Mouse (Mus musculus): ENCODE data around the gene Tspan14.

The Tspan14 gene

DNA sequence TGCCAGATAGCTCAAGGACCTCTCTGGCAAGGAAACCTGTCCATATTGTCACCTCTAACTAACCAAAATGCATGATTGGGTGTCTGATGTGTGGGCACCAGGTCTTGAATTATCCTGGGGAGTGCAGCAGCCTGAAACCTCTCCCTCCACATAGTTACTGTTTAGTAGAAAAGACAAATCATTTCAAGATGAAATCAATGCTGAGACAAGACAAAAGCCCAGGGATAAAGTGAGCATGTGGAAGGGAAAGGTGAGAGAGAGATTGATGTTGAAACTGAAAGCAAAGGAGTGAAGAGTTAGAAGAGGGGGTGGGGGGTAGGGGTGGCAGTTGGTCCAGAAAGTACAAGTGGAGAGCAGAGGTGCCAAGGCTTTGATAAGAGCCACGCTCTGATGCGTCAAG is 1.4 kb upstream of the Tspan14 start:
- DNase-seq, result no peak

DNA sequence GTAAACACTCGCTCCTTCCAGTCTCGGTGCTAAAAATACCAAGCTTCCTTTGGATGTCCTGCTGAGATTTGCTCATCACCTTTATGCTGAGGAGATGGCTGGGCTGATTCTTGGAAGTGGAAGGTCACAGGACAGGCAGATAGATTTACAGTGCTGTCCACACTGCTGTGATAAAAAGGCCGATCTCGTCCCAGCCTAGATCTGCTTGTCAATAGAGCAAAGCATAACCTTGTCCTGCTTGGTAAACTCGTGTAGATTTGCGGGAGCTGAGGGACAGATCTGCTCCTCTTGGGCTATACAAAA is 942 bp upstream of the Tspan14 start:
- DNase-seq, result no peak

DNA sequence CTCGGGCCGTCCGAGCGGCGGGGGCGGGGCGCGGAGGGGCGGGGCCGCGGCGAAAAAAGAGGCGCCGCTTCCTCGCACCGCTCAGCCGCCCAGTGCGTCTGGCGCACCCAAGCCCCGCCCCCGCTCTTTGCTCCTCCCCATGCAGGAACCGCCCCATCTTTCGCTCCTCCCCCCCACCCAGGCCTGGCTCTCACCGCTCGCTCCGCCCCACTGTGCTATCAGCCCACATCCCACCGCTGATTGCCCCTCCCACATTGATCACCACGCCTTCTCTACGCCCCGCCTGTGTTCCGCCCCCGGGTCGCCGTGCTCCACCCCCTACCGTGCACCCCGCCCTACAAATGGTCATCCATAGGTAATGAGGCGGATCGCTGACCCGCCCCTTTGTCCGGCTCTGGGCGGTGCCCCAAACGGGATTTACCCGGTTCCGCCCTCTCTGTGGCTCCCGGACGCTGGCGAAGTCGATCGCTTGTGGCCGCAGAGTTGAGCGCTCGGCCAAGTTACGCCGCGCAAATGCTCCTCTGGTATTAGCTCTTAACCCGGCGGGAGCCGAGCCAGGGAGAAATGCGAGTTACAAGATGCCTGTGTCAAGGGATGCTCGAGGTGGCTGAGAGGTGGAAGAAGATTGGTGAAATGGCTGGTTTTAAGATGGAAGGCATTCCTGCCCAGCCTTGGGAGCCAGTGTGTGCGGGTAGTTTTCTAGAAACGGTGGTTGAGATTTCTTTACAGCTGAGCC is 423 bp upstream of the Tspan14 start:
- peak; percentile 100 for DNase-seq

DNA sequence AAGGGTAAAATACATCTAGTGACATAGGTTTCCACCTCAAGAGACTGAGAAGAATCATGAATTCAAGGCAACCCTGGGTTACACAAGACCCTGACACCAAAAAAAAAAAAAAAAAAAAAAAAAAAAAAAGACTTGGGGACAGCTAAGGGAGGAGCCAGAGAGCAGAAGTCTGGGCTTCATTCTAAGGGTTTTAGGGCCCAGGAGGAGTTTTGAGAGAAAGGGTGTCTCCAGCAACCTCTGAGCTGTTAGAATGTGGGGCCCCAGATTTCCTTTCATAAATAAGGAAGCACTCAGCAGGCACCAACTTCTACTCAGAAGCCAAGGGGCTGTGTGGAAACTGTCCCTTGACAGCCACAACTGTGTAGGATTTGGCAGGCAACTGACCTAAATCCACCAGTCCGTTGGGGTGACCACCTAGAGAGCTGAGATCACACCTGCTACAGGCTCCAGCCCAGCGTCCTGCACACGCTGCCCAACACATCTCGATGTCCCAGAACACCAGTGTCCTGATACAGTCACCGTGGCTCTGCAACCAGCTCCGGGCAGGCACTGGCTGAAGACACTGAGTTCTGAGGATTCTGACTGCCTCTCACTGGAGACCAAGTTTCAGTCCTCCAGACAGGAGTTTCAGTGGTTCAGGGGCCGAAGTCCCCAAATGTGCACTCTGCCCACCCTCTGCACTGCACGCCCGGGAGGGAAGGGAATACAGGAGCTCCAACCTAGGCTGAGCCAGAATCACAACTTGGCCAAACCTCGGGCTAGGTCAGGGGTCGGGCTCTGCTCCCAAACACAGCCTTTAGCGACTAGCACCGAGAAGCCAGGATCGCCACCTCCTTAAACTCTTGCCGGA is 875 bp downstream of the Tspan14 start:
- DNase-seq, result no peak

DNA sequence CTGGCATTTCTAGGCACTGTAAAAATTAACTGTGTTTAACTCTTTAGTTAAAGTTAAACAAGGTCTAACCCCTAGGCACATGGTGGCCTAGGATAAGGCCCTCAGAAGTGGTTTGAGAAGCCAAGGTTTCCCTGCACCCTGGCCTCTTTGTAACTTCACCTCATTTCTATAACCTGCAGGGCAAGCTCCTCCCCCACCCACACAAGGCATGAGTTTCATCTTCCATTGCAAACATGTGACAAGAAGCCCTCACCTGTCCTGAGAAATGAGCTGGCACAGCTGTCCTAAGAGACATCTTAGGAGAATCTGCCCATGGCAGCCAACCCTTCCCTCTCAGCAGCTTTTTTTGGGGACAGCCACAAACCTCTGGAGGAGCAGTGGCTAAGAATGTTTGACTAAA is 1.7 kb downstream of the Tspan14 start:
- peak; percentile 43 for DNase-seq

DNA sequence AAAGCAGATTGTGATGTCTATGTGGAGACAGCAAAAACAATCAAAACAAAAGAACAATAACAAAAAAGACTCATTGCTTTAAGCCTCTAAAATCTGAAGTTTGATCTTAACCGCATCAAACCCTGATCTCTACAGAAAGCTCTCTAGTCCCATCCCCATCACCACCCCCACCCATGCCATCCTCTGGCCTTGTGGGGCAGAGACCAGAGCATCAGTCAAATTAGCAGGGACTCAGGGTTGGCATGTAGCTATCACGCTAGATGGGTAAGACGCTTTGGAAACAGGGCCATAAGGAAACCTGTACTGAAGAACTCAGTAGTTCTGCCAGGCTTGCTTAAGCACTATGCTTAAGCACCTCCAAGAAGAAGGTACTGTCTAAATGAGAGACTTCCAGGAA is 2.4 kb downstream of the Tspan14 start:
- DNase-seq, result no peak

DNA sequence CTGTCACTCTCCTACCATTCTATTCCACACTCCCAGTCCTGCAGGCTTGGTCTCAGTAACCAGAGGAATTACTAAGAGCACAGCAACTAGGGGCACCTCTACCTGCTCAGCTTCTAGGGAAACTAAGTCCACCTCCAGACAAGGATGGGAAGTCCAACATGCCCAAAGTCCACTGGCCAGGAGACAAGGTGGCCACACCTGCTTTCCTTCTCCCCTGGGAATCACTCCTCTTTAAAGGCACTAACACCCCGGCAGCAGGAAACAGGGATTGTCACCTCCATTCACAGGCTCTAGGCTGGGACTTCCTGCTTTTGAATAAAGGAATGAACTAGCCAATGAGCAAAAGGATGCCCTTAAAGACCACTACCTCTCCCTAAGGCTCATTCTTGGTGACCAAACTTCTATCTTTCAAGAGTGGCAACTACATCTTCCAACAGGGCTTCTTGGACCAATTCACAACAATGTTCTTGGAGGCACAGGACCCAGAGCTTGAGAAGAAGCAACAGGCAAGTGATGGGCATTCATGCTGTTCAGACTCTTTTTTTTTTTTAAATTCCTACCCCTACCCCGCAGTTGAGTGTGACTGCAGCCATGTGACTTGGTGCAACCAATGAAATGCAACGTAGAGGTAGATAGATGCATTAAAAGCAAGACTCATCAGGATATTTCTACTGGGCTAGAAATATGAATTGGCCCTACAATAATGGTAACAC is 3.0 kb downstream of the Tspan14 start:
- no peak for DNase-seq

DNA sequence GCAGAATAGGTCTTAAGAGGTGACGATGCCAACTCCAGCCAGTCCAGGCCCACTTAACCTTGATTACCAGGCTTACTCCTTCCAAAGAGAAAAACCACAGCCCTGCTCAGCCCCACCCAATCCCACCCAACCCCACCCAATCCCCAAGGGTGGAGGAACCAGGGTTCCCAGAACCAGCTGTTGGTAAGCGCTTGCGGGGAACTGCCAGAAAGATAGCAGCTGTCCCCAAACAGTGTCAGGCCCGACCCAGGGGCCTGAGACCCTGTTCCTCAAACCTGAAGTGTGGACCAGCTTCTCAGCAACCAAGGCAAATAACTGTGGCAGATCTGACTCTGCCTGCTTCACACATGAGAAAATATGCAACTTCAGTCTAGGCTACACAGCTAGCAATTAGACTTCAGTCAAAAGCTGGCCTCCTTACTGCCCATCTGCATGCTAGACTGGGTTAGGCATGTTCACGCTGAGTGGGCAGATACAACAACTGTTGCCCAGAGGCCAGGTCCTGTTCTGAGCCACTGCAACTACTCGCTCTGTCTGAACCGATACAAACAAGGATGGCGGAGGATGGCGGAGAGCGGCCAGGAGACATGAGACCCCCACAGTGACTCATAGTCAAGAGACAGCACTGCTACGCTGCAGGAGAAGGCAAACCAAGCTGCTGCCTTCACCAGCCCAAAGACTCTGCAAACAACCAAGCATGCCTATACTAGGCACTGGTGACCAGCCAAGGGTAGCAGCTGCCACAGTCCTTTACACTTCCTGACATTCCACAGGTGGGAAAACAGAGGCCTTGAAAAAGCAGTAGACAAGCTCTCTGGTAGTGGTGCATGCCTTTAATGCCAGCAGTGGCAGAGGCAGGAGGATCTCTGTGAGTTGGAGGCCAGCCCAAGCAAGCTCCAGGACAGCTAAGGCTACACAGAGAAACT is 4.0 kb downstream of the Tspan14 start:
- no peak for DNase-seq

DNA sequence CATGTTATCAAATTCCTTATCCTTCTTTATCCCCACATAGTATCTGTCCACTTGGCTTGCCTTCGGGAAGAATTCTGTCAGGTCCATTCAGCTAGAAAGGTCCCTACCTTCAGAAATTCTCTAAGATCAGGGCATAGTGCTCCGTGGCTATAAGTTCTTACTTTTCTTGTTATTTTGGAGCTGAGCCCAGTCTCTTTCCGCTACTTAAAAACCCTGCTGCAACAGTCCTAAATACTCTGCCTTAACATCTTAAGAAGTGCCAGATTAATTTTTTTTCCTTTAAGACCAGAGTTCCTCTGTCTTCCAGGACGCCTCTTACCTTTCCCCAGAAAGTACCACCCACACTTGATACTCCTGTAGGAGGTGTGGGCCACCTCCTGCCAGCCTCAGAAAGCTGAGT is 6.4 kb downstream of the Tspan14 start:
- no peak for DNase-seq

DNA sequence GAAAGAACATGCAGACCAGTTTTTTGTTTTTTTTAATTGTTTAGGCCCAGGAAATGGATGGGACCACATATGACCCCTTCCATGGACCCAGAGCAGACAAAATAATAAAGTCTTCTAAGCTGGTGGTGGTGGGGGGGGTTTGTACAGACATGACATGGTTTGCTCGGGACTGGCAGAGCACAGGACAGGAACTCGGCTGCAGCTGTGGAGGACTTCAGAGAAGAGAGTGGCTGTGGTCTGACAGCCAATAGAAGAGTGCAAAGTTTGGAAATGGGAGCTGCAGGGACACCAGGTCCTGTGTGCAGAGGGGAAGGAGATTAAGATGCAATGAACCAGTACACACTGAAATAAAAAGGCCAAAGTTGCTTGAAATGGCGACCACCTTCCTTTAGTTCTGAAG is 7.0 kb downstream of the Tspan14 start:
- DNase-seq, result peak; percentile 22

DNA sequence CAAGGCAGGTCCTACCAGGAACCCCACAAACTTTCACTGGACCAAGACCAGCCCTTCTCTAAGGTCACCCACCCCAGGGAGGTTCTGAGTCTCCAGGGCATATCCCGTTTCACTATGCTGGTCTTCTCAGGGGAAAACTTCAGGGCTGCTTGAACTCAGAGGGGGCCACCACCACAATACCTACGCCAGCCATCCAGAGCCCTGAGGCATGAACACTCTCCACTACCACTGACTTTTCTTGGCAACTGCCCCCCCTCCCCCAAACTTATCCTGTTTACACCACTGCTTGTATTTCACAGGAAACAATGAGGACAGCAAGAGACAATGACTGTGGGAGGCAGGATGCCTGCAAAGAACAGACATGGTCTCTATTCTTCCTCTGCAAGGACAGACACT is 7.6 kb downstream of the Tspan14 start:
- peak; percentile 55 for DNase-seq

DNA sequence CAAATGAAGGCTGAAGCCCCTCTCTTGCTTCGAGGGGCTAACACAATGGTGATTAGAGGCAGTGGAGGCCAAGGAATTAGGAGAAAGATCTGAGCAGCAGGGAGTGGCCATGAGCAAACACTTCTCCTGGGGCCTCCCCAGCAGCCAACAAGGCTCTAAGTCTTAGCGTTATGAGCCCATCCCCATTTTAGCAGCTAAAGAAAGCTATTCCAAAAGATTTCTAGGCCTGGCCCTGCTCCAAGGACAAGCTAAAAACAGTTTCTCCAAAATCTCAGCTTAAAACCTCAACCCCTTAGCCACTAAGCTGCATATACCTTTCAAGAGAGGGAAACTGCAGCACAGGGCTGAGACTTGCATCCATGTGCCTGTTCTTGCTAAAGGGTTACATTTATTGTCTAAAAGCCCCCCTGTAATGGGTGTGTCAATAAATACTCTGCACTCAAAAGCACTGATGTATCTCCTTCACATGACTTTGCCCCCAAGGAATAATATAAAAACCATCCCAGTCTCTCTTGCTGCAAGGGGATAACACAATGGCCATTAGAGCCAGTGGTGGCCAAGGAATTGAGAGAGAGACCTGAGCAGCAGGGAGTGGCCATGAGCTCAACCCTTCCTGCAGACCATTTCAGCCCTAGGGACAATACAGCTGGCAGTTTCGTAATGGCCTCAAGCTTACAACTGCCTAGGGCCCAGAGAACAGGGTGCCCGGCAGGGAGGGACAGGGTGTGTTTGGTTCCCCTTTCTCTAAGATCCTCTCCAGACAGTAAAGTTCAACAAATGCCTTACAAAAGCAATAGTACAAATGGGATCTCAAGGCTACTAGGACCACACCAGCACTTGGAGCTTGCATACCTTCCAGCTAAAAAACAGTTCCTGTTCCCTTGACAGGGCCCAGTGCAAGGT is 8.3 kb downstream of the Tspan14 start:
- DNase-seq, result peak; percentile 16

DNA sequence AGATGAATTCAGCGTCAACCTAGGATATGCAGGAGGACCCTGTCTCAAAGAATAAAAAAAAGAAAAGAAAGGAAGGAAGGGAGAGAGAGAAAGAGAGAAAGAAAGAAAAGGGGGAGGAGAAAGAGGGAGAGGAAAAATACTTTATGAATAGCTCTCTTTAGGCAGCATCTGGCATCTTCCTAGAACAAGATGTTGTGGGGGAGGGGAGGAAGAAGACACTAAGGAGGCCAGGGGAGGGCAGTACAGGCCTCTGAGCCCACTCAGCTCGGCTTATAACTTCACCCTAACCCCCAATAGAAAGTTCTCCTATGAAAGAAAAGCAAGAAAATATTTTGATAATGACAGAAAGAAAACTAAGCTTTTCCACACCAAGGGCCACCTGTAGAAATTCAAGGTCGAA is 9.0 kb downstream of the Tspan14 start:
- DNase-seq, result peak; percentile 12

DNA sequence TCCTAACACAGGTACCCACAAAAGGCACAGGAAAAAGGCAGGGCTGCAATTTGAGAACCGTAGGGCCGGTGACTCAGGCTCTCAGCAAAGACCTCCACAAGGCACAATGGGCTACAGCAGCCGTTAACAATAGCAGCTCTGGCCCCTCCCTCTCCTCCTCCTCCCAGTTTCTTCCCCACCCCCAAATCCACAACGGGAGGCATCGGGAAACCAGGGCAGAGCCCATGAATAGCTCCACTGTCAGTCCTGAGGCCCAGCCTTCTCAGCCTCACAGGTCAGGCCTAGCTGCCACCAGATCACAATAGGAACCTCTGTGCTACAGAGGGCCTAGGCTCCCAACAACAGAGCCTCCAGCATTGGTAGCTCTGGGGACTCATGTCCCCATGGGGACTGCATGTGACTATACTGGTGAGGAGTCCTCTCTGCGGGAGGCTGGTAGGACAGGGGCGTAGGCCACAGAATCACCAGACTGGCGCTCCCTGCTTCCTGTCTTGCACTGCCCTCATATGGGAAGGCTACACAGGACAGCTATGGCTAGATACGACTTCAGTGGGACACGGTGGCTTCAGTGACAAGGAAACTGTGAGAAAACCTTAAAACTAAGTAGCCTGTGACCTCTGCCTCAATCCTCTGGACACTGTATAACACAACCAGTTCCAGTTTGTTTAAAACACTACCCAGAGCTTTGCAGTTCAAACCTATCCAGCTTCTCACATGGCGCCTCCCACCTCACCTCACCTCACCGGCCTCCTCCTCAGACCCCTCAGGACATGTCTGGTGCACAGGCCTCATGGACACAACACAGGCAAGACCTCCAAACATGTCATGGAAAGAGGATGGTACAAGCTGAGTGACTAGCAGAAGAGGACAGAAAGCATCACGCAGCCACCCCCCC is 10.1 kb downstream of the Tspan14 start:
- peak; percentile 47 for DNase-seq

DNA sequence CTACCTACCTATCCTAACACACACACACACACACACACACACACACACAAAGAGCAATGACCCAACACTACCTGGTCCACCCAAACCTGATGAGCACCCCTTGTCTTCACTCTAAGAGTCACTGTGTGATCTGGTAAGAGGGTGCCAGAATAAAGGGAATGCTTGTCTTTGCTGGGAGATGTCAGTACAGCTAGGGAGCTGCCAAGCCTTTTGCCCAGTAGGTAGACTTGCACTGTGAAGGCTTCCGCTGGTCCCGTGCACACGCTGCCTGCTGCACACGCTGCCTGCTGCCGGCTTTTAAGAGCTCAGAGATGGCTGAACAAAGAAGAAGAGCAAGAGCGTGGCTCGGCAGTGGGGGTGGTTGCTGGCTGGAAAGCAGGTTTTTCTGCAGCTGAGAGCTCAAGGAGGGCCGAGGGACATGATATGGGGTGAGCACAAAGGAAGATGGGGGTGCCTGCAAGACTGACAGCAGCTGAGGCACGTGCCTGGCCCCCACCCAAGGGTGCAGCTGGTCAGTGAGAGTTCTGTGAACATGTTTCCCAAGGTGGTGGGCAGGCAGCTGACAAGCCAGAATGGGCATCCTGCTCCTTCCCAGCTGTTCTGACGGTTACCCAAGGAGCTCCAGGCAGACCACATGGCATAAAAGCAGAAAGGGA is 10.9 kb downstream of the Tspan14 start:
- peak; percentile 74 for DNase-seq

DNA sequence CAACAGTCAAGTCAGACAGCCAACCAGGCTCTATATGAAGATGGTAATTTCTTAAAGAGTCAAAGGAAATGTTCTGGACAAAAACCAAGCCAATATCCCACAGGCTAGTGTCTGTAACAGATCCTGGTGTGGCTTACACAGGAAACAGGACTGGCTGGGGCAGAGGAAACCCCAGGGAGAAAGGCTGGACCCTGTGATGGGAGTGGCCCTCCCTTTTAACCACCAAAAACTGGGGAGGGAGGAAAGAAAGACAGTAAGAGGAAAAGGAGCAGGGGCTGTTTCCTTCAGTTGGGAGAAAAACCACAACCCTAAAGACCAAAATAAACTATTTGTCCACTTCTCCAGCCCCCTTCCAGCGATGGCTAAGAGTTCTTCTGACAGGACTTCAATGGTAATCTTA is 11.5 kb downstream of the Tspan14 start:
- DNase-seq, result no peak

DNA sequence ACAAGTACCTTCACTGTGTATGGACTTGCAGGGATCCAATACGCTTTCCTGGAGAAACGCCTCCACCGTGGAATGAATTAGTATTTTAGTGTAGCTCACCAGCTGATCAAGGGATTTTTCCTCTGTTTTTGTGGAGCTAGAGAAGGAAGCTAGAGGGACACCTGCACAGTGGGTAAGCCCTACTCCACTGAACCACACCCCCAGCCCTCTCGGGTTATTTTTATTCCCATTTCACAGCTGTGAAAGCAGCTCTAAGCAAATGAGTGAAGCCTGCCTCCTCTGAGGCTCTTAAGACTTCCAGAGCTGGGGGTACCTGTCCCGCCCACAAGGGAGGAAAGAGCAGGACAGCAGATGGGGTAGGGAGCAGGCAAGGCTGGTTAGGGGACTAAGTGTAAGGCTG is 13.2 kb downstream of the Tspan14 start:
- DNase-seq, result no peak

DNA sequence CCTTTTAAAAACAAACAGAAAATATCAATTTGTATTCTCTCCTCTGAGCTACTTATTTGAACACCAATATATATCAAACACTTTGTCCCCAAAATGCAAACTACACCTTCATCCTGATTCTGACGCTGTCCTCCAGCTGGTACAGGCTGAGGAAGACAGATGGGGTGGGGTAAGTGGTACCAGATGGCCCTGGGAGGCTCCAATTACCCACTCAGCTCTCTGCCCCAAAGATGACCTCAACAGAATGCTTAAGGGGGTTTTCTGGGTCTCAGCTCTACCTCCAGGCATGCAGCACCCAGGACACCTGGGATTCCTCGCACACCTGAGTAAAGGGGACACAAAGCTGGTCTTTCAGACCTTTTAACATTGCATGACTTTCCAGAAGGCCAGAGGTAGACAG is 13.9 kb downstream of the Tspan14 start:
- DNase-seq, result no peak

DNA sequence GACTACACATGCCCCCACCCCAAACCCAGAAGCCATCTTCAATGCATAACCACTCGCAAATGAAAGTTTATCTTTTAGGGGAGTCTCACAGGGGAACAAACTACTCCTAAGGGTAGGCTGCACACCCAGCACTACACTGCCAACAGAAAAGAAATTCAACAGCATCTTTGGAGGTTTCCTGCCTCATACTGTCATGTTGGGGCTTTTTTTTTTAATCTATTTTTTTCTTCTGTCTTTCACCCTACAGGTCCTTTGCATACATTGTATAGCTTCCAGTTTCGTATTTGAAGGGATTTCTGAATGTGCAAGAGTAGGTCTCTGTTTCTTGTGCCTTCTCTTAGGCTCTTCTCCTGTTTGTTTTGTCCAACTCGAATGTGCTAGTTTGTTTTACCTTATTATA is 14.3 kb downstream of the Tspan14 start:
- DNase-seq, result no peak

Measured in thymus, postnatal 4 days (tissue).